In the genomic region with DNA sequence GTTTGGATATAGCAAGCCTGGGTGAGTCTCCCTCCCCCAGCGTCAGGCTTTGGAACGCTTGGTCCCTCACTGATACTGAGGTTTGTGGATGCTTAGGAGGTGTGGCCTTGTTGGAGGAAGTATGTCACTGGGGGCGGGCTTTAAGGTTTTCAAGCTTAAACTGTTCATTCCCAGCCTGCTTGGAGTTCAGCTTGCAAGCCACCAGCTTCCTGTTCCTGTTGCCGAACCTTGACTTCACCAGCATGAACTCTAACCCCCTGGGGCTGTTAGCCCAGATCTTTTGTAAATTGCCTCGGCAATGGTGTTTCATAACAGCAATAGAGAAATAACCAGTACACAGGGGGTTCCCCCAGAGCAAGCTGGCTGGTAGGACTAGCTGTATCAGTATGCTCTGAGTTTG, we compare ENCODE assay signal across 10 mouse cellular contexts.
DNase-seq lines count a peak whose midpoint lies in the region; ATAC-seq and TF ChIP-seq lines count a peak whose summit lies in the region.
"Had no signal": no experiment of that assay in that cellular context is flagged by ENCODE, and none has a peak within 500 bp of the region (broad histone marks: within the 10 kb centered on the region; RNA-seq: fewer than 3 reads in every experiment).

No protein-coding gene starts in this region.

- H3K4me1 ChIP-seq in hindbrain, postnatal 0 days (ENCODE audit: insufficient read depth, low read length) = peaks cover 3% of the 10 kb centered on the region; the same call in 1 of the 2 replicates
- H3K4me1 ChIP-seq in hindbrain, embryonic 16.5 days (ENCODE audit: control insufficient read depth, insufficient read depth, low read depth, low read length) = peaks cover 2% of the 10 kb centered on the region
- peaks cover 14 to 35% of the 10 kb centered on the region in 2 experiments; a peak in 3 of 4 replicates for H3K4me1 ChIP-seq in CH12.LX (ENCODE audit: control insufficient read depth in 1 of 2, insufficient read depth in 2 of 2)
- H3K4me1 ChIP-seq in bone marrow macrophage, adult 2 months (ENCODE audit: control insufficient read depth, insufficient read depth, low read length) = peaks cover 14% of the 10 kb centered on the region

- no peak for TF ChIP-seq CTCF in hindbrain, postnatal 0 days (IDR thresholded peaks at IDR 0.05; ENCODE audit: low read depth)
- no peak for TF ChIP-seq CTCF in CH12.LX (conservative IDR thresholded peaks at IDR 0.05 in 1 of 2, IDR thresholded peaks at IDR 0.05 in 1 of 2; ENCODE audit: low read depth in 2 of 2, low read length in 2 of 2)
- TF ChIP-seq CTCF in bone marrow macrophage, adult 2 months (IDR thresholded peaks at IDR 0.05; ENCODE audit: low read depth, low read length) = no peak

- no peaks in the 10 kb centered on the region for H3K9me3 ChIP-seq in hindbrain, postnatal 0 days (ENCODE audit: low read length)
- H3K9me3 ChIP-seq in hindbrain, embryonic 16.5 days (ENCODE audit: control insufficient read depth, low read length) = no peaks in the 10 kb centered on the region
- H3K9me3 ChIP-seq in CH12.LX (replicated peaks; ENCODE audit: low read length) = no peaks in the 10 kb centered on the region
- H3K9me3 ChIP-seq: embryonic facial prominence, embryonic 13.5 days; limb, embryonic 15.5 days had no signal

- H3K9ac ChIP-seq in hindbrain, postnatal 0 days (replicated peaks; ENCODE audit: low read length) = no peak overlapping the region
- no peak overlapping the region for H3K9ac ChIP-seq in hindbrain, embryonic 16.5 days (ENCODE audit: low read depth, low read length)
- H3K9ac ChIP-seq in CH12.LX (ENCODE audit: insufficient read depth, low read depth) = no peak overlapping the region
- H3K9ac ChIP-seq: embryonic facial prominence, embryonic 13.5 days; limb, embryonic 15.5 days had no signal

- no peak overlapping the region for H3K27ac ChIP-seq in hindbrain, postnatal 0 days
- H3K27ac ChIP-seq in hindbrain, embryonic 16.5 days (ENCODE audit: low read depth, low read length) = no peak overlapping the region
- H3K27ac ChIP-seq in CH12.LX (ENCODE audit: insufficient read depth, low read depth) = no peak overlapping the region
- peak overlapping the region; percentile 48 for H3K27ac ChIP-seq in bone marrow macrophage, adult 2 months (ENCODE audit: insufficient read depth, low read depth, low read length)
- H3K27ac ChIP-seq: embryonic facial prominence, embryonic 13.5 days; limb, embryonic 15.5 days had no signal

- WGBS in hindbrain, postnatal 0 days = 57% methylated on average over 5 of the region's 5 CpGs
- 56% methylated on average over 5 of the region's 5 CpGs for WGBS in hindbrain, embryonic 16.5 days

- H3K27me3 ChIP-seq in hindbrain, postnatal 0 days (ENCODE audit: insufficient read depth, low read length) = no peaks in the 10 kb centered on the region
- H3K27me3 ChIP-seq in hindbrain, embryonic 16.5 days (replicated peaks; ENCODE audit: control insufficient read depth, insufficient read depth, low read length) = no peaks in the 10 kb centered on the region
- no peaks in the 10 kb centered on the region for H3K27me3 ChIP-seq in CH12.LX (replicated peaks)
- H3K27me3 ChIP-seq: embryonic facial prominence, embryonic 13.5 days; limb, embryonic 15.5 days had no signal

- in situ Hi-C loops in CH12.LX (cut with MboI; ENCODE audit: low pct_ligation_motif_present, low pct_unique_long_range_greater_than_20kb, low sequenced_read_pairs) = no loop called here

- peak; percentile 62; the same call in 1 of the 2 replicates for TF ChIP-seq POLR2A in CH12.LX (IDR thresholded peaks at IDR 0.05; ENCODE audit: low read depth, low read length)
- no peak for TF ChIP-seq POLR2A in bone marrow macrophage, adult 2 months (IDR thresholded peaks at IDR 0.05; ENCODE audit: borderline replicate concordance, low read depth, low read length)

- H3K36me3 ChIP-seq in hindbrain, postnatal 0 days (ENCODE audit: insufficient read depth, low read length) = no peaks in the 10 kb centered on the region
- H3K36me3 ChIP-seq in hindbrain, embryonic 16.5 days (ENCODE audit: control insufficient read depth, insufficient read depth, low read length) = no peaks in the 10 kb centered on the region
- H3K36me3 ChIP-seq in CH12.LX (replicated peaks in 1 of 2; ENCODE audit: control insufficient read depth in 1 of 2, insufficient read depth in 1 of 2, low read length in 1 of 2) = no peaks in the 10 kb centered on the region
- H3K36me3 ChIP-seq: embryonic facial prominence, embryonic 13.5 days; limb, embryonic 15.5 days had no signal

- H3K4me3 ChIP-seq in hindbrain, postnatal 0 days (ENCODE audit: low read length) = no peak overlapping the region
- no peak overlapping the region for H3K4me3 ChIP-seq in hindbrain, embryonic 16.5 days (ENCODE audit: low read length)
- peak overlapping the region in 1 of 3 experiments; percentile 26 for H3K4me3 ChIP-seq in CH12.LX (replicated peaks in 1 of 3; ENCODE audit: low read depth in 2 of 3, low read length in 2 of 3, poor library complexity in 1 of 3)
- H3K4me3 ChIP-seq in bone marrow macrophage, adult 2 months (ENCODE audit: insufficient read depth, low read length) = no peak overlapping the region
- H3K4me3 ChIP-seq: embryonic facial prominence, embryonic 13.5 days; limb, embryonic 15.5 days had no signal

- DNase-seq in hindbrain, postnatal 0 days (ENCODE audit: low spot score) = peak; percentile 28
- peak; percentile 93 for DNase-seq in CH12.LX (ENCODE audit: extremely low read depth)
- peak; percentile 46 for DNase-seq in kidney, postnatal 10 days
- peak; percentile 41 for DNase-seq in yolk sac, embryonic 10.5 days (ENCODE audit: low spot score)
- DNase-seq in ovary, postnatal 10 days (ENCODE audit: low spot score) = no peak
- DNase-seq in frontal cortex, postnatal 10 days (ENCODE audit: low spot score in 2 of 2) = no peak

- TF ChIP-seq EP300 in CH12.LX (IDR thresholded peaks at IDR 0.05; ENCODE audit: low read length) = no peak

- dilution Hi-C loops in CH12.LX (cut with MboI; ENCODE audit: extremely low pct_ligation_motif_present, extremely low pct_unique_long_range_greater_than_20kb, low sequenced_read_pairs) = no loop called here

- no peaks in the 10 kb centered on the region for H3K79me2 ChIP-seq in CH12.LX (replicated peaks; ENCODE audit: control insufficient read depth, extremely low read depth, insufficient read depth, poor library complexity, severe bottlenecking)

- no peak for ATAC-seq in hindbrain, postnatal 0 days
- no peak for ATAC-seq in hindbrain, embryonic 16.5 days

- no peak overlapping the region for H3K4me2 ChIP-seq in hindbrain, postnatal 0 days (ENCODE audit: low read depth, low read length)
- no peak overlapping the region for H3K4me2 ChIP-seq in hindbrain, embryonic 16.5 days (ENCODE audit: low read length)
- no peak overlapping the region for H3K4me2 ChIP-seq in CH12.LX (ENCODE audit: insufficient read depth, low read depth, poor library complexity, severe bottlenecking)
- H3K4me2 ChIP-seq: embryonic facial prominence, embryonic 13.5 days; limb, embryonic 15.5 days had no signal

- TF ChIP-seq RAD21 in CH12.LX (IDR thresholded peaks at IDR 0.05; ENCODE audit: low read depth, low read length) = no peak

TF ChIP-seq in CH12.LX, 34 proteins besides CTCF, POLR2A, EP300 and RAD21:
- TF ChIP-seq MYC (IDR thresholded peaks at IDR 0.05; ENCODE audit: low read depth, low read length) (no peak), MXI1 (IDR thresholded peaks at IDR 0.05; ENCODE audit: low read depth, low read length) (no peak), NELFE (IDR thresholded peaks at IDR 0.05; ENCODE audit: low read depth, low read length) (no peak; the same call in 1 of the 2 replicates), HCFC1 (IDR thresholded peaks at IDR 0.05; ENCODE audit: low read depth, low read length) (peak; percentile 42), TBP (conservative IDR thresholded peaks at IDR 0.05; ENCODE audit: low read depth, low read length) (no peak), MEF2A (IDR thresholded peaks at IDR 0.05; ENCODE audit: borderline replicate concordance, low read depth, low read length) (no peak), ETS1 (conservative IDR thresholded peaks at IDR 0.05; ENCODE audit: low read depth, low read length) (peak; percentile 13; the same call in 1 of the 2 replicates), SIN3A (IDR thresholded peaks at IDR 0.05; ENCODE audit: low read length) (no peak), E2F4 (IDR thresholded peaks at IDR 0.05; ENCODE audit: insufficient replicate concordance, low read depth, low read length) (no peak), POLR2AphosphoS2 (IDR thresholded peaks at IDR 0.05; ENCODE audit: low read depth, low read length) (no peak), JUND (conservative IDR thresholded peaks at IDR 0.05; ENCODE audit: low read depth, low read length) (no peak), ELF1 (IDR thresholded peaks at IDR 0.05; ENCODE audit: low read depth, low read length) (peak; percentile 75), IRF4 (IDR thresholded peaks at IDR 0.05; ENCODE audit: low read depth, low read length) (no peak), ZKSCAN1 (IDR thresholded peaks at IDR 0.05; ENCODE audit: borderline replicate concordance, low read depth, low read length) (no peak), KAT2A (IDR thresholded peaks at IDR 0.05; ENCODE audit: insufficient replicate concordance, low read length) (no peak), MAFK (IDR thresholded peaks at IDR 0.05; ENCODE audit: insufficient replicate concordance, low read length) (no peak), TCF12 (IDR thresholded peaks at IDR 0.05; ENCODE audit: low read depth, low read length) (no peak)
TF ChIP-seq in CH12.LX: peak in this region for 3.

Comparison
In these comparisons a context has a peak if more than half of its experiments do, and no peak if none do; other contexts are left out.
1. DNase-seq: peak in hindbrain, postnatal 0 days (single experiment), CH12.LX (single experiment), kidney, postnatal 10 days (single experiment) and yolk sac, embryonic 10.5 days (single experiment); none in ovary, postnatal 10 days (single experiment) and frontal cortex, postnatal 10 days (0 of 2).